Comparison of ENCODE assay signal across 8 mouse cellular contexts in genomic region chr4:127021989-127022626, GRCm38 (mm10). TPM values are rescaled to one million over a fixed set of nuclear protein-coding genes. Genes with fewer than 3 reads are reported as not detected.
A peak's percentile ranks its signal among the peaks of the same experiment; 100 is the strongest.
DNase-seq lines count a peak whose midpoint lies in the region; ATAC-seq and TF ChIP-seq lines count a peak whose summit lies in the region.

No protein-coding gene starts in this region.

- peak; percentile 64 for ATAC-seq in forebrain, embryonic 15.5 days (replicated peaks)
- peak; percentile 76 for ATAC-seq in lung, embryonic 14.5 days (ENCODE audit: insufficient read depth)

- DNase-seq in ES-CJ7 (ENCODE audit: low read depth, low spot score), result peak; percentile 89
- peak; percentile 80 for DNase-seq in cerebellum, adult 11 months
- DNase-seq in heart, postnatal 25 days (ENCODE audit: low spot score), result peak; percentile 80
- DNase-seq in layer of hippocampus, adult 2 months (ENCODE audit: low spot score in 2 of 2), result peak; percentile 83
- DNase-seq in lung, embryonic 14.5 days, result peak; percentile 94
- DNase-seq in thymus, adult 2 months, result peak; percentile 86

- H3K9me3 ChIP-seq in forebrain, embryonic 15.5 days, result no peaks in the 10 kb centered on the region
- H3K9me3 ChIP-seq in lung, embryonic 14.5 days (ENCODE audit: low read depth, low read length), result no peaks in the 10 kb centered on the region

- peaks cover 44% of the 10 kb centered on the region for H3K4me1 ChIP-seq in forebrain, embryonic 15.5 days
- H3K4me1 ChIP-seq in lung, embryonic 14.5 days (ENCODE audit: insufficient read depth), result peaks cover 8% of the 10 kb centered on the region; the same call in 1 of the 2 replicates
- H3K4me1 ChIP-seq in olfactory bulb, adult 2 months (ENCODE audit: control insufficient read depth, insufficient read depth, low read length), result 0 out of 2 replicates have a peak, but pooled peaks cover 2% of the 10 kb centered on the region
- H3K4me1 ChIP-seq in thymus, adult 2 months (replicated peaks; ENCODE audit: control insufficient read depth, insufficient read depth, low read length), result peaks cover 2% of the 10 kb centered on the region; the same call in 1 of the 2 replicates

- peak overlapping the region; percentile 86 for H3K4me3 ChIP-seq in forebrain, embryonic 15.5 days
- H3K4me3 ChIP-seq in layer of hippocampus, adult 2 months, result peak overlapping the region; percentile 87
- H3K4me3 ChIP-seq in lung, embryonic 14.5 days (ENCODE audit: low read depth, low read length), result peak overlapping the region; percentile 100
- peak overlapping the region; percentile 98 for H3K4me3 ChIP-seq in olfactory bulb, adult 2 months (ENCODE audit: insufficient read depth, low read depth, low read length)
- H3K4me3 ChIP-seq in thymus, adult 2 months (ENCODE audit: control insufficient read depth, insufficient read depth, low read length), result peak overlapping the region; percentile 97

- peak; percentile 16; the same call in 1 of the 2 replicates for TF ChIP-seq POLR2A in olfactory bulb, adult 2 months (IDR thresholded peaks at IDR 0.05; ENCODE audit: insufficient read depth, low read depth, low read length)
- peak; percentile 65 for TF ChIP-seq POLR2A in thymus, adult 2 months (IDR thresholded peaks at IDR 0.05; ENCODE audit: control insufficient read depth, extremely low read depth, insufficient read depth, low read length, poor library complexity)

- 1% methylated on average over 46 of the region's 53 CpGs for WGBS in forebrain, embryonic 15.5 days
- under 1% methylated on average over 53 of the region's 53 CpGs for WGBS in lung, embryonic 14.5 days
- under 1% methylated on average over 53 of the region's 53 CpGs for WGBS in olfactory bulb, adult 2 months
- under 1% methylated on average over 53 of the region's 53 CpGs for WGBS in thymus, adult 2 months

- H3K4me2 ChIP-seq in forebrain, embryonic 15.5 days (replicated peaks), result peak overlapping the region; percentile 98
- H3K4me2 ChIP-seq in lung, embryonic 14.5 days, result peak overlapping the region; percentile 96

- intact Hi-C loops in heart, postnatal 25 days (cut with DNase I), result loop anchor here (5.0 to 10.0 kb wide), 2 partner anchors 35 to 223 kb away; partner anchors contain the start of gene Smim12

- peak overlapping the region; percentile 98 for H3K27ac ChIP-seq in forebrain, embryonic 15.5 days (replicated peaks)
- H3K27ac ChIP-seq in layer of hippocampus, adult 2 months, result peak overlapping the region; percentile 100
- H3K27ac ChIP-seq in lung, embryonic 14.5 days (ENCODE audit: low read depth), result peak overlapping the region; percentile 99
- peak overlapping the region; percentile 97 for H3K27ac ChIP-seq in olfactory bulb, adult 2 months (ENCODE audit: insufficient read depth, low read depth, low read length)
- peak overlapping the region; percentile 91 for H3K27ac ChIP-seq in thymus, adult 2 months (ENCODE audit: control insufficient read depth, insufficient read depth, low read length)

- peak; percentile 73 for TF ChIP-seq CTCF in layer of hippocampus, adult 2 months (conservative IDR thresholded peaks at IDR 0.05)
- peak; percentile 33 for TF ChIP-seq CTCF in lung, embryonic 14.5 days (IDR thresholded peaks at IDR 0.05; ENCODE audit: low read depth)
- no peak for TF ChIP-seq CTCF in olfactory bulb, adult 2 months (IDR thresholded peaks at IDR 0.05; ENCODE audit: insufficient read depth, low read depth, low read length)
- TF ChIP-seq CTCF in thymus, adult 2 months (IDR thresholded peaks at IDR 0.05; ENCODE audit: borderline replicate concordance, control insufficient read depth, extremely low read depth, insufficient read depth, low read length, poor library complexity), result peak; percentile 83

- H3K27me3 ChIP-seq in forebrain, embryonic 15.5 days, result no peaks in the 10 kb centered on the region
- H3K27me3 ChIP-seq in lung, embryonic 14.5 days (ENCODE audit: insufficient read depth, low read length), result no peaks in the 10 kb centered on the region
- no peaks in the 10 kb centered on the region for H3K27me3 ChIP-seq in thymus, adult 2 months (ENCODE audit: control insufficient read depth, insufficient read depth, low read length)

- peaks cover 31% of the 10 kb centered on the region for H3K36me3 ChIP-seq in forebrain, embryonic 15.5 days
- peaks cover 52% of the 10 kb centered on the region for H3K36me3 ChIP-seq in lung, embryonic 14.5 days (ENCODE audit: insufficient read depth)
- H3K36me3 ChIP-seq in thymus, adult 2 months (ENCODE audit: control insufficient read depth, insufficient read depth, low read length), result peaks cover 45% of the 10 kb centered on the region

- H3K9ac ChIP-seq in forebrain, embryonic 15.5 days (replicated peaks), result peak overlapping the region; percentile 98
- peak overlapping the region; percentile 100 for H3K9ac ChIP-seq in lung, embryonic 14.5 days

RNA-seq across cellular contexts. Expression of gene Sfpq, which starts 1.0 kb away (rescaled TPM):
- polyA plus RNA-seq in forebrain, embryonic 15.5 days (2015; fragmentation: Nextera tagmentation; extraction: Ambion mirVana), result 98.9 and 102 TPM in 2 replicates
- total RNA-seq in heart, postnatal 25 days (2021), result 10 to 100 TPM; 81.5 to 86.2 TPM
- 100 to 1,000 TPM; 279 to 306 TPM for total RNA-seq in layer of hippocampus, adult 2 months (2021)
- polyA plus RNA-seq in lung, embryonic 14.5 days (2014; fragmentation: Nextera tagmentation; extraction: Ambion mirVana), result 129 and 137 TPM in 2 replicates
- polyA plus RNA-seq in olfactory bulb, adult 2 months (2012; ENCODE audit: insufficient read depth, insufficient read length, low replicate concordance, missing spikeins), result 295 and 1,081 TPM in 2 replicates
- 141 and 226 TPM in 2 replicates for polyA plus RNA-seq in thymus, adult 2 months (2012; rRNA removed)

RNA-seq across cellular contexts. Expression of gene Zmym1, which starts 38.8 kb away (rescaled TPM):
- 28.3 and 31.3 TPM in 2 replicates for polyA plus RNA-seq in forebrain, embryonic 15.5 days (2015; fragmentation: Nextera tagmentation; extraction: Ambion mirVana)
- 1 to 10 TPM; 6.1 to 7.0 TPM for total RNA-seq in heart, postnatal 25 days (2021)
- total RNA-seq in layer of hippocampus, adult 2 months (2021), result 10 to 100 TPM; 12.9 to 14.3 TPM
- 27.6 and 28.6 TPM in 2 replicates for polyA plus RNA-seq in lung, embryonic 14.5 days (2014; fragmentation: Nextera tagmentation; extraction: Ambion mirVana)
- polyA plus RNA-seq in olfactory bulb, adult 2 months (2012; ENCODE audit: insufficient read depth, insufficient read length, low replicate concordance, missing spikeins), result not detected in 2 replicates
- polyA plus RNA-seq in thymus, adult 2 months (2012; rRNA removed), result 6.2 and 6.3 TPM in 2 replicates

RNA-seq across cellular contexts. Expression of gene Zmym4, which starts 54.2 kb away (rescaled TPM):
- 26.3 and 31.3 TPM in 2 replicates for polyA plus RNA-seq in forebrain, embryonic 15.5 days (2015; fragmentation: Nextera tagmentation; extraction: Ambion mirVana)
- 10 to 100 TPM; 16.4 to 21.5 TPM for total RNA-seq in heart, postnatal 25 days (2021)
- total RNA-seq in layer of hippocampus, adult 2 months (2021), result 10 to 100 TPM; 47.6 to 51.9 TPM
- polyA plus RNA-seq in lung, embryonic 14.5 days (2014; fragmentation: Nextera tagmentation; extraction: Ambion mirVana), result 19.8 and 21.8 TPM in 2 replicates
- not detected in 2 replicates for polyA plus RNA-seq in olfactory bulb, adult 2 months (2012; ENCODE audit: insufficient read depth, insufficient read length, low replicate concordance, missing spikeins)
- 7.9 and 8.9 TPM in 2 replicates for polyA plus RNA-seq in thymus, adult 2 months (2012; rRNA removed)

RNA-seq across cellular contexts. Expression of gene Zmym6, which starts 55.1 kb away (rescaled TPM):
- 32.6 and 35.0 TPM in 2 replicates for polyA plus RNA-seq in forebrain, embryonic 15.5 days (2015; fragmentation: Nextera tagmentation; extraction: Ambion mirVana)
- total RNA-seq in heart, postnatal 25 days (2021), result 10 to 100 TPM in 1 of 2 experiments, 1 to 10 TPM in 1; 8.9 to 12.4 TPM
- 10 to 100 TPM; 34.9 to 41.7 TPM for total RNA-seq in layer of hippocampus, adult 2 months (2021)
- polyA plus RNA-seq in lung, embryonic 14.5 days (2014; fragmentation: Nextera tagmentation; extraction: Ambion mirVana), result 17.8 and 18.7 TPM in 2 replicates
- polyA plus RNA-seq in olfactory bulb, adult 2 months (2012; ENCODE audit: insufficient read depth, insufficient read length, low replicate concordance, missing spikeins), result not detected in 2 replicates
- 6.4 and 8.2 TPM in 2 replicates for polyA plus RNA-seq in thymus, adult 2 months (2012; rRNA removed)

Comparison
In these comparisons a context has a peak if more than half of its experiments do, and no peak if none do; other contexts are left out.
1. Peak in every context shown above with its lines: DNase-seq, ATAC-seq, H3K4me3 ChIP-seq and H3K27ac ChIP-seq.